Mouse (Mus musculus): ENCODE data around the gene Rhobtb1. TPM values are rescaled to one million over a fixed set of nuclear protein-coding genes. Genes with fewer than 3 reads are reported as not detected.

The Rhobtb1 gene
- polyA plus RNA-seq, 1 experiment from 2014 or later: 11.4 TPM

DNA sequence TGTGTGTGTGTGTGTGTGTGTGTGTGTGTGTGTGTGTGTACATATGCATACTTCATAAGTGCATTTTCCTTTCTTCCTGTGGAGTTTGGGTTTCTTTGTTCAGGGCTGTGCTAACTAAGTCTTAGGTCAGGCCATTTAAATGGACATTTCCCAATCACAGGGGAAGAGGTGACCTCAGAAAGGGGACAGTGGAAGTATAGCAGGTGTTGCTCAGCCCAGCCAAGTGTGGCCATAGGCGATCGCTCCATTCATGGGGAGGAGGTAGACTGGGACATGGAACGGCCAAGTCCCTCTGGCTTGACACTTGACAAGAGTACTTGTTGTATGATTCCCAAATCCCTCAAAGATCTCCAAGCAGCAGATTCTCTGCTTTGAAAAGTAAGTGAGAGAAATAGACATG lies 135.7 kb downstream of the Rhobtb1 start:
- WGBS: 91% methylated on average over 3 of the region's 3 CpGs
- peaks cover 8% of the 10 kb centered on the region for H3K36me3 ChIP-seq (ENCODE audit: control insufficient read depth, insufficient read depth, low read length)
- ATAC-seq: no peak

DNA sequence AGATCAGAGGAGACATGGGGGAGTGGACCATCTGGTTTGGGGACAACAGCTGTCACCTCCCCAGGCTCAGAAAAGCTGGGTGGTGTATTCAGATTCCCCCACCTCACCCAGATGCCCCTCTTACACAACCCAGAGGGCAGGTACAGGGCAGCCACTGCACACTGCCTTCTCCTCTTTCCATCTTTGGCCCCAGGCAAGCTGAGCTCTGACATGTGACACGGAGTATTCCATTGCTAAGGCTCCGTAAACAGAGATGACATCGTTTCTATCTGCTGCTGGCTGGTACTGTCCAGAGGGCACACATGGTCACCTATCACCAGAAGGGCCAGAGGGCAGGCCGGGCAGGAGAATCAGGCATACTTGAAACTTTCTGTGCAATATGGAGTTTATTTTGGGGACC lies 136.9 kb downstream of the Rhobtb1 start:
- peaks cover 8% of the 10 kb centered on the region for H3K36me3 ChIP-seq (ENCODE audit: control insufficient read depth, insufficient read depth, low read length)

More for the DNA sequence above, 135.7 kb downstream of the Rhobtb1 start:
- Histone ChIP-seq H3K4me3 (ENCODE audit: low read length) (no peak overlapping the region), H3K9me3 (ENCODE audit: control insufficient read depth, low read length) (no peaks in the 10 kb centered on the region), H3K27me3 (replicated peaks; ENCODE audit: control insufficient read depth, insufficient read depth, low read length) (no peaks in the 10 kb centered on the region), H3K4me1 (ENCODE audit: control insufficient read depth, insufficient read depth, low read depth, low read length) (no peaks in the 10 kb centered on the region), H3K4me2 (ENCODE audit: low read length) (no peak overlapping the region), H3K27ac (ENCODE audit: low read depth, low read length) (no peak overlapping the region), H3K9ac (ENCODE audit: low read depth, low read length) (no peak overlapping the region)

DNA sequence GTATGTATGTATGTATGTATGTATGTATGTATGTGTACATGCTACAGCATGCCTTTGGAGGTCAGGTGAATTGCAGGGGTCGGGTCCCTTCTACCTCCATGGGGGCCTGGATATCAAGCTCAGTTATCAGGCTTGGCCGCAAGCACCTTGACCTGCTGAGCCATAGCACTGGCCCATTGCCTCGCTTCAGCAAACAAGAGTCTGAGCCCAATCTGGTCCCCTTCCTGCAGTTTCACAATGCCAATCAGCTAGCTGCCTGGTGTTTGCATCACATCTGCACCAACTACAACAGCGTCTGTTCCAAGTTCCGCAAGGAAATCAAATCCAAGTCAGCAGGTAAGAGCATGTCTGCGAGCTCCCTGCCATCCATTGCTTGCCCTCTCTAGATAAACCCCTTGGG lies 137.5 kb downstream of the Rhobtb1 start:
- H3K36me3 ChIP-seq (ENCODE audit: control insufficient read depth, insufficient read depth, low read length): peaks cover 7% of the 10 kb centered on the region
- no peak overlapping the region for H3K4me3 ChIP-seq (ENCODE audit: low read length)

More for the DNA sequence above, 136.9 kb downstream of the Rhobtb1 start:
- Histone ChIP-seq H3K9me3 (ENCODE audit: control insufficient read depth, low read length) (peaks cover under 1% of the 10 kb centered on the region; the same call in 1 of the 2 replicates), H3K9ac (ENCODE audit: low read depth, low read length) (no peak overlapping the region), H3K27me3 (replicated peaks; ENCODE audit: control insufficient read depth, insufficient read depth, low read length) (no peaks in the 10 kb centered on the region), H3K4me1 (ENCODE audit: control insufficient read depth, insufficient read depth, low read depth, low read length) (no peaks in the 10 kb centered on the region), H3K4me2 (ENCODE audit: low read length) (no peak overlapping the region), H3K4me3 (ENCODE audit: low read length) (no peak overlapping the region), H3K27ac (ENCODE audit: low read depth, low read length) (no peak overlapping the region)
- 85% methylated on average over 4 of the region's 4 CpGs for WGBS
- no peak for ATAC-seq

DNA sequence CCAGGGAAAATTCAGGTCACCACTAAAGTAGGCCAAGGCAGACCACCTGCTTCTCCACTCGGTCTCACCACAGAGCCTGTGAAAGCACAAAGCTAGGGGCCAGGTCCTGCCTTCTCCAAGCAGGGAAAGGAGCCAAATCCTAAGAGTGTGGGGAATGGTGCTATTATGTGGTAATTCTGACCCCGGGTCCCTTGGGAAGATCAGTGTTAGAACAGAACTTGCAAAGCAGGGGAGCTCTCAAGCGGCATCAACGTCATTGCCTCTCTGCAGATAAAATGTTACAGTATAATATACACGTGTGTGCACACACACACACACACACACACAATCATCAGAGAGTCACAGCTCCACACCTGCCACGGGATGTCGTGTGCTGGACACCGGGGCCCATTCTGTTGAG lies 139.5 kb downstream of the Rhobtb1 start:
- Histone ChIP-seq H3K4me2 (ENCODE audit: low read length) (no peak overlapping the region), H3K9me3 (ENCODE audit: control insufficient read depth, low read length) (peaks cover 2% of the 10 kb centered on the region; the same call in 1 of the 2 replicates), H3K9ac (ENCODE audit: low read depth, low read length) (no peak overlapping the region), H3K27me3 (replicated peaks; ENCODE audit: control insufficient read depth, insufficient read depth, low read length) (no peaks in the 10 kb centered on the region), H3K4me1 (ENCODE audit: control insufficient read depth, insufficient read depth, low read depth, low read length) (no peaks in the 10 kb centered on the region), H3K27ac (ENCODE audit: low read depth, low read length) (no peak overlapping the region), H3K36me3 (ENCODE audit: control insufficient read depth, insufficient read depth, low read length) (peaks cover 2% of the 10 kb centered on the region), H3K4me3 (ENCODE audit: low read length) (no peak overlapping the region)
- no peak for ATAC-seq
- WGBS: 91% methylated on average over 8 of the region's 8 CpGs

More for the DNA sequence above, 137.5 kb downstream of the Rhobtb1 start:
- no peaks in the 10 kb centered on the region for H3K27me3 ChIP-seq (replicated peaks; ENCODE audit: control insufficient read depth, insufficient read depth, low read length)
- H3K27ac ChIP-seq (ENCODE audit: low read depth, low read length): no peak overlapping the region
- ATAC-seq: no peak
- H3K4me1 ChIP-seq (ENCODE audit: control insufficient read depth, insufficient read depth, low read depth, low read length): no peaks in the 10 kb centered on the region
- H3K9ac ChIP-seq (ENCODE audit: low read depth, low read length): no peak overlapping the region
- no peak overlapping the region for H3K4me2 ChIP-seq (ENCODE audit: low read length)
- peaks cover 2% of the 10 kb centered on the region; the same call in 1 of the 2 replicates for H3K9me3 ChIP-seq (ENCODE audit: control insufficient read depth, low read length)
- 91% methylated on average over 6 of the region's 6 CpGs for WGBS

DNA sequence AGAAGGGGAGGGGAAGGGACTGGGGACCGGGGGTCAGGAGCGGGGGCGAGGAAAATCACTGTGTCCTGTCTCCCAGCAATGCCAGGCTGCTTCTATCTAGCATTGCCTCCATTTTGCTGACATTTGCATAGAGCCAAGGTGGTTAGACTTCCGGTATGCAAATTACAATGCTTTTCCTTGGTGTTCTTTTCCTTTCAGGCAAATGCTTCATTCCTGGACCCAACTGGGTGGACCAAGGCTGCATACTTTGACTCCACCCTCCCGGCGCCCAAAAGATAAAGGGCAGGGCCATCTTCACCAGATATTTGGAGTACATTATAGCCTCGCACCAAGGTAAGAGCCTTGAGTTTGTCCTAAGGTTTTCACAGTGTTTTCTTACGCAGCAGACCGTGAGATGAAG lies 144.7 kb downstream of the Rhobtb1 start:
- H3K4me2 ChIP-seq (ENCODE audit: low read length): no peak overlapping the region
- H3K4me3 ChIP-seq (ENCODE audit: low read length): no peak overlapping the region
- H3K9ac ChIP-seq (ENCODE audit: low read depth, low read length): no peak overlapping the region
- peaks cover 2% of the 10 kb centered on the region; the same call in 1 of the 2 replicates for H3K9me3 ChIP-seq (ENCODE audit: control insufficient read depth, low read length)
- no peaks in the 10 kb centered on the region for H3K36me3 ChIP-seq (ENCODE audit: control insufficient read depth, insufficient read depth, low read length)
- ATAC-seq: no peak
- 81% methylated on average over 9 of the region's 9 CpGs for WGBS
- H3K4me1 ChIP-seq (ENCODE audit: control insufficient read depth, insufficient read depth, low read depth, low read length): no peaks in the 10 kb centered on the region
- no peak overlapping the region for H3K27ac ChIP-seq (ENCODE audit: low read depth, low read length)
- H3K27me3 ChIP-seq (replicated peaks; ENCODE audit: control insufficient read depth, insufficient read depth, low read length): no peaks in the 10 kb centered on the region

DNA sequence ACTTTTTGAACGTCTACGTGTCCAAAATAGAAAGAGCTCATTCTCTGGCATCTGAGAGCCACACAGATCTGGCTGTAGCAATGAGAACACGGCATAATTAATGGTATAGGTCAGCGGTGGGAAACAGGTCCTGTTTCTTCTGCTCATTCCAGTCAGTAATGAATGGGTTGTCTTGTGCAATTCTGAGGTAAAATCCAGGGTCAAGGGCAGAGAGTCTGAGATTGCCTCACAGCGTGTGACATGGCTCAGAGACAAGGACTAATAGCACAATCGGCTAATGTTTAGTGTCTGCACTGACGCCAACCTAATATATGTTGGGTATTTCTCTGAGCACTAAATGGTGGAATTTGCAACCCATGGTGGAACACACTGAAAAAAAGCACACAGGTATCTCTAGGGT lies 148.8 kb downstream of the Rhobtb1 start:
- WGBS: 92% methylated on average over 7 of the region's 7 CpGs

DNA sequence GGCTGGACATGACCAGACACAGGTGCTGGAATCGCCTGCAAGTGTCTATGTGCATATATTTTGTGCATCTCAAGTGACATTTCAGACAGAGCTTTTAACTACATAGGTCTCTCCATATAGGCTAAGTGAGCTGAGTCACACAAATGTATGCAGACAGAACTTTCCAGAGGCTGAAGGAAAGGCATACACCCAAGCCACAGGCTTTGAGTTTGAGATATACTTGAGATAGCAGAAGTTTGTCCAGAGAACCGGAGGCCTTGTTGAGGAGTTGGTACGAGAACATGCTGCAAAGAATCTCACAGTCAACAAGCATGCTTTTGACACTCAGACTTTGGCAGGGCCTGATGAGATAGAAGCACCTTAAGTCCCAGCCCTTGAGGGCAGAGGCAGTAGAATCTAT lies 151.4 kb downstream of the Rhobtb1 start:
- no peak for ATAC-seq
- no peak overlapping the region for H3K4me2 ChIP-seq (ENCODE audit: low read length)
- no peaks in the 10 kb centered on the region for H3K4me1 ChIP-seq (ENCODE audit: control insufficient read depth, insufficient read depth, low read depth, low read length)
- H3K4me3 ChIP-seq (ENCODE audit: low read length): no peak overlapping the region
- H3K27me3 ChIP-seq (replicated peaks; ENCODE audit: control insufficient read depth, insufficient read depth, low read length): no peaks in the 10 kb centered on the region
- H3K9me3 ChIP-seq (ENCODE audit: control insufficient read depth, low read length): no peaks in the 10 kb centered on the region
- no peak overlapping the region for H3K27ac ChIP-seq (ENCODE audit: low read depth, low read length)
- no peak overlapping the region for H3K9ac ChIP-seq (ENCODE audit: low read depth, low read length)
- 97% methylated on average over 3 of the region's 3 CpGs for WGBS
- no peaks in the 10 kb centered on the region for H3K36me3 ChIP-seq (ENCODE audit: control insufficient read depth, insufficient read depth, low read length)

More for the DNA sequence above, 148.8 kb downstream of the Rhobtb1 start:
- Histone ChIP-seq H3K4me3 (ENCODE audit: low read length) (no peak overlapping the region), H3K9me3 (ENCODE audit: control insufficient read depth, low read length) (no peaks in the 10 kb centered on the region), H3K4me1 (ENCODE audit: control insufficient read depth, insufficient read depth, low read depth, low read length) (no peaks in the 10 kb centered on the region), H3K27me3 (replicated peaks; ENCODE audit: control insufficient read depth, insufficient read depth, low read length) (no peaks in the 10 kb centered on the region), H3K36me3 (ENCODE audit: control insufficient read depth, insufficient read depth, low read length) (no peaks in the 10 kb centered on the region), H3K4me2 (ENCODE audit: low read length) (no peak overlapping the region), H3K9ac (ENCODE audit: low read depth, low read length) (no peak overlapping the region), H3K27ac (ENCODE audit: low read depth, low read length) (no peak overlapping the region)
- ATAC-seq: no peak

DNA sequence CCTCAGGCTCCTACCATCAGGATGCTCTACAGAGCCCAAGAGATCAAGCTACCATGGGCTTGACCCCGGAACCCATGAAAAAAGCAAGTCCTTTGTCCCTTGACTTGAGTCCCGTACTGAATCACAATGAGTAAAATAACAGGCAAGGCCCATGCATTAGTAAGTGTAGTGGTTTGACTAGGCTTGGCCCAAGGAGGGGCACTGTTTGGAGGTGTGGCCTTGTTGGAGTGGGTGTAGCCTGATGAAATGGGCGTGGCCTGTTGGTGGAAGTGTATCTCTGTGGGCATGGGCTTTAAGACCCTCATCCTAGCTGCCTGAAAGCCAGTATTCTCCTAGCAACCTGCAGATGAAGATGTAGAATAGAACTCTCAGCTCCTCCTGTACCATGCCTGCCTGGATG lies 153.6 kb downstream of the Rhobtb1 start:
- Histone ChIP-seq H3K4me2 (ENCODE audit: low read length) (no peak overlapping the region), H3K27ac (ENCODE audit: low read depth, low read length) (no peak overlapping the region), H3K36me3 (ENCODE audit: control insufficient read depth, insufficient read depth, low read length) (no peaks in the 10 kb centered on the region), H3K4me3 (ENCODE audit: low read length) (no peak overlapping the region), H3K9ac (ENCODE audit: low read depth, low read length) (no peak overlapping the region), H3K4me1 (ENCODE audit: control insufficient read depth, insufficient read depth, low read depth, low read length) (no peaks in the 10 kb centered on the region), H3K9me3 (ENCODE audit: control insufficient read depth, low read length) (no peaks in the 10 kb centered on the region), H3K27me3 (replicated peaks; ENCODE audit: control insufficient read depth, insufficient read depth, low read length) (no peaks in the 10 kb centered on the region)
- WGBS: 66% methylated on average over 3 of the region's 3 CpGs
- ATAC-seq: no peak

DNA sequence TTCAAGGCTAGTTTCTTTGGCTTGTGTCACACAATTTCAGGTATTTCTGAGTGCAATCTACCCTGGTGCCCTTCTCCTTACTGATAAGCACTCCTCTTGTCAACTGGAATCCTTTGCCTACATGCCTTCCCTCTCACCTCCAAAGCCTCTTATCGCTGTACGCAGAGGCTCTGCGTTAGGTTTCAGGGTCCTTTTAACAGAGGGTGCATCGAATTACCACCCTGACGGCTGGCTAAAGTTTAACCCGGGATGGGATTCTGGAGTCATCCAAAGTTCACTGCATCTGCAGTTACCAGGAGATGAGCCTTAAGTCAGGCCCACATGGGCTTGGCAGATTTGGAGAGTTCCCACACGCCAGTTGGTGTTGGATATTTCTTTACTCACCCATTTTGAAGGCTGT lies 154.4 kb downstream of the Rhobtb1 start:
- no peak overlapping the region for H3K4me3 ChIP-seq (ENCODE audit: low read length)
- no peak overlapping the region for H3K4me2 ChIP-seq (ENCODE audit: low read length)
- H3K4me1 ChIP-seq (ENCODE audit: control insufficient read depth, insufficient read depth, low read depth, low read length): no peaks in the 10 kb centered on the region
- no peaks in the 10 kb centered on the region for H3K36me3 ChIP-seq (ENCODE audit: control insufficient read depth, insufficient read depth, low read length)
- H3K27me3 ChIP-seq (replicated peaks; ENCODE audit: control insufficient read depth, insufficient read depth, low read length): no peaks in the 10 kb centered on the region
- H3K9me3 ChIP-seq (ENCODE audit: control insufficient read depth, low read length): no peaks in the 10 kb centered on the region
- WGBS: 50% methylated on average over 7 of the region's 7 CpGs
- no peak overlapping the region for H3K9ac ChIP-seq (ENCODE audit: low read depth, low read length)
- H3K27ac ChIP-seq (ENCODE audit: low read depth, low read length): no peak overlapping the region
- ATAC-seq: no peak

DNA sequence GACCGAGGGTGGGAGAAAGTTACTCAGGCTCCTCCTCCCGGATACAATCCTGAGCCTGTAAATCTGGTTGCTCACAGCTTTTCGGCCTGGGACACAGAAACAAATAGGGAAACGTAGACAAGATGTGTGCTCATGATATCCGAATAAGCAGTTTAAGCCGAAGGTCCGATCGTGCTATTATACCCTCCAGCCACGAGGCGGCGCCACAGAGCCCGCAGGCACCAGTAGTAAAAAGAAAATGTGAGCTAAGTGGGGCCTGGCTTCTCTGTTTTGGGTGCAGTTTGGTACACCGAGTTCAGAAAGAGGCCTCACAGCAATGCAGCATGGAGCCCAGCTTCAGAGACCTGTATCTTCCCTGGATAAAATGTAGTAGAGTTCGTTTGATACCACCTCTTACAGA lies 155.0 kb downstream of the Rhobtb1 start:
- Histone ChIP-seq H3K9me3 (ENCODE audit: control insufficient read depth, low read length) (no peaks in the 10 kb centered on the region), H3K4me3 (ENCODE audit: low read length) (no peak overlapping the region), H3K4me1 (ENCODE audit: control insufficient read depth, insufficient read depth, low read depth, low read length) (no peaks in the 10 kb centered on the region), H3K27ac (ENCODE audit: low read depth, low read length) (no peak overlapping the region), H3K9ac (ENCODE audit: low read depth, low read length) (no peak overlapping the region), H3K27me3 (replicated peaks; ENCODE audit: control insufficient read depth, insufficient read depth, low read length) (no peaks in the 10 kb centered on the region), H3K36me3 (ENCODE audit: control insufficient read depth, insufficient read depth, low read length) (no peaks in the 10 kb centered on the region), H3K4me2 (ENCODE audit: low read length) (no peak overlapping the region)
- 62% methylated on average over 14 of the region's 14 CpGs for WGBS
- ATAC-seq: no peak
